Mouse (Mus musculus): Measurements from ENCODE around the gene Zfp598. TPM values are rescaled to one million over a fixed set of nuclear protein-coding genes. Genes with fewer than 3 reads are reported as not detected.
A peak's percentile ranks its signal among the peaks of the same experiment; 100 is the strongest.

Zfp598 gene
- polyA plus RNA-seq (2015; fragmentation: Nextera tagmentation; extraction: Ambion mirVana), result 11.6 and 14.5 TPM in 2 replicates

- DNase-seq (ENCODE audit: low spot score), result peak; percentile 95
These were observed at the start of gene Zfp598 for GRCm38 (mm10) chr17:24669545-24670245. Gene Zfp598 (plus strand): TSS chr17:24669687.

- DNase-seq (ENCODE audit: low spot score), result no peak
These were observed 44.0 kb upstream of the Zfp598 start for GRCm38 (mm10) chr17:24625472-24625871.

- DNase-seq (ENCODE audit: low spot score), result peak; percentile 72
These were observed 40.8 kb upstream of the Zfp598 start for GRCm38 (mm10) chr17:24628646-24629045.

GRCm38 (mm10) chr17:24630072-24630471 lies 39.4 kb upstream of the Zfp598 start:
- DNase-seq (ENCODE audit: low spot score), result no peak

GRCm38 (mm10) chr17:24632167-24632812 lies 37.2 kb upstream of the Zfp598 start, which contains the start of the genes Tsc2 and Nthl1:
Gene Tsc2 (minus strand): TSS chr17:24632630.
Gene Nthl1 (plus strand): TSS chr17:24632680.
- DNase-seq (ENCODE audit: low spot score), result peak; percentile 95

- no peak for DNase-seq (ENCODE audit: low spot score)
These were observed 36.6 kb upstream of the Zfp598 start for GRCm38 (mm10) chr17:24632813-24633449.

GRCm38 (mm10) chr17:24633831-24634230 lies 35.7 kb upstream of the Zfp598 start:
- DNase-seq (ENCODE audit: low spot score), result no peak

GRCm38 (mm10) chr17:24635024-24635423 lies 34.5 kb upstream of the Zfp598 start:
- no peak for DNase-seq (ENCODE audit: low spot score)

GRCm38 (mm10) chr17:24635694-24636093 lies 33.8 kb upstream of the Zfp598 start:
- DNase-seq (ENCODE audit: low spot score), result no peak

- no peak for DNase-seq (ENCODE audit: low spot score)
These were observed 32.6 kb upstream of the Zfp598 start for GRCm38 (mm10) chr17:24636781-24637481.

GRCm38 (mm10) chr17:24638214-24638613 lies 31.3 kb upstream of the Zfp598 start:
- no peak for DNase-seq (ENCODE audit: low spot score)

- no peak for DNase-seq (ENCODE audit: low spot score)
These were observed 30.6 kb upstream of the Zfp598 start for GRCm38 (mm10) chr17:24638840-24639239.

GRCm38 (mm10) chr17:24639571-24639988 lies 29.9 kb upstream of the Zfp598 start:
- DNase-seq (ENCODE audit: low spot score), result no peak

- DNase-seq (ENCODE audit: low spot score), result no peak
These were observed 29.4 kb upstream of the Zfp598 start for GRCm38 (mm10) chr17:24640119-24640518.

GRCm38 (mm10) chr17:24640581-24640980 lies 28.9 kb upstream of the Zfp598 start:
- no peak for DNase-seq (ENCODE audit: low spot score)

- no peak for DNase-seq (ENCODE audit: low spot score)
These were observed 27.5 kb upstream of the Zfp598 start for GRCm38 (mm10) chr17:24641944-24642343.

- DNase-seq (ENCODE audit: low spot score), result no peak
These were observed 26.6 kb upstream of the Zfp598 start for GRCm38 (mm10) chr17:24642791-24643343.

GRCm38 (mm10) chr17:24644030-24644715 lies 25.3 kb upstream of the Zfp598 start:
- no peak for DNase-seq (ENCODE audit: low spot score)

GRCm38 (mm10) chr17:24644875-24645721 lies 24.4 kb upstream of the Zfp598 start:
- no peak for DNase-seq (ENCODE audit: low spot score)

- DNase-seq (ENCODE audit: low spot score), result no peak
These were observed 23.6 kb upstream of the Zfp598 start for GRCm38 (mm10) chr17:24645916-24646315.
